Mouse (Mus musculus) erythroblast, embryonic 14.5 days (primary cell): Measurements from ENCODE around the gene 4930523C07Rik.

Experiments
- GATA1 ChIP-seq: IDR thresholded peaks from 2 replicates; pipeline ENCODE4 v1.6.1; 2012; ENCODE audit warnings: low read length, inconsistent platforms, mixed read lengths
- TAL1 ChIP-seq: IDR thresholded peaks from 3 replicates; pipeline ENCODE4 v1.6.1; 2012; ENCODE audit warnings: low read length, inconsistent platforms, mixed read lengths

- TF ChIP-seq GATA1 (no peak), TAL1 (no peak)
Observed at GRCm38 (mm10) chr1:160039951-160040645, 4.1 kb upstream of the 4930523C07Rik start.
